Mouse (Mus musculus): ENCODE measurements around the gene Gm11634.

- TF ChIP-seq POLR2A (IDR thresholded peaks at IDR 0.05; ENCODE audit: control insufficient read depth in 1 of 2, insufficient read depth in 1 of 2, low read depth in 1 of 2, low read length in 2 of 2, poor library complexity in 1 of 2) (no peak), TAL1 (IDR thresholded peaks at IDR 0.05; ENCODE audit: low read length) (no peak), CTCF (IDR thresholded peaks at IDR 0.05 in 2 of 3, conservative IDR thresholded peaks at IDR 0.05 in 1 of 3; ENCODE audit: control insufficient read depth in 1 of 3, insufficient read depth in 1 of 3, low read depth in 2 of 3, low read length in 3 of 3, poor library complexity in 1 of 3, severe bottlenecking in 1 of 3) (peak; percentile 17 to 44 (median 39); a peak in 5 of 6 replicates), EP300 (IDR thresholded peaks at IDR 0.05; ENCODE audit: low read depth in 1 of 2, low read length in 2 of 2) (no peak), ZNF384 (IDR thresholded peaks at IDR 0.05; ENCODE audit: low read depth, low read length) (no peak), MAX (IDR thresholded peaks at IDR 0.05; ENCODE audit: low read length) (no peak), E2F4 (IDR thresholded peaks at IDR 0.05; ENCODE audit: borderline replicate concordance, low read depth, low read length) (no peak), BHLHE40 (IDR thresholded peaks at IDR 0.05; ENCODE audit: borderline replicate concordance, low read depth, low read length) (no peak), MYB (IDR thresholded peaks at IDR 0.05; ENCODE audit: low read depth, low read length) (no peak), GATA1 (IDR thresholded peaks at IDR 0.05; ENCODE audit: low read depth, low read length) (no peak), SIN3A (IDR thresholded peaks at IDR 0.05; ENCODE audit: low read length) (no peak), UBTF (IDR thresholded peaks at IDR 0.05; ENCODE audit: borderline replicate concordance, insufficient read depth, low read depth, low read length) (no peak), MEF2A (IDR thresholded peaks at IDR 0.05; ENCODE audit: extremely low read depth, insufficient replicate concordance, low read depth, low read length, poor library complexity, severe bottlenecking) (no peak)
Measured at GRCm38 (mm10) chr11:101576116-101576515, 22.9 kb downstream of the Gm11634 start.

Data from MEL (cell line).